Mouse (Mus musculus) ES-E14 (cell line): Measurements from ENCODE around the gene Prex1.

Source experiments
- MAFK ChIP-seq: IDR thresholded peaks from 2 replicates; pipeline ENCODE4 v1.6.1; 2014; ENCODE audit warnings: mild to moderate bottlenecking, low read depth, low read length, inconsistent platforms; ENCODE audit not compliant: insufficient read depth
- ZNF384 ChIP-seq: IDR thresholded peaks from 2 replicates; pipeline ENCODE4 v1.6.1; 2012; ENCODE audit warnings: low read depth, low read length, inconsistent platforms

GRCm38 (mm10) chr2:166700732-166701131 is 12.9 kb downstream of the Prex1 start:
- TF ChIP-seq MAFK (no peak), ZNF384 (no peak)
